Mouse (Mus musculus) lung, postnatal 4 days (tissue): ENCODE results near the gene Ebf4.

Experiments used
- DNase-seq, 2 experiments: peaks; one replicate each; pipeline ENCODE4 v3.0.0; 2021

Gene Ebf4

GRCm38 (mm10) chr2:130390993-130391625, 96.1 kb downstream of the Ebf4 start:
- no peak for DNase-seq

GRCm38 (mm10) chr2:130392836-130393235, 97.9 kb downstream of the Ebf4 start:
- no peak for DNase-seq

- no peak for DNase-seq
Observed at GRCm38 (mm10) chr2:130395696-130396095, 100.7 kb downstream of the Ebf4 start.

GRCm38 (mm10) chr2:130397186-130397985, 102.4 kb downstream of the Ebf4 start, which contains the start of gene Cpxm1:
Cpxm1 (minus strand) TSS chr2:130397574.
- peak; percentile 19 to 56 for DNase-seq

- no peak for DNase-seq
Observed at GRCm38 (mm10) chr2:130398091-130398490, 103.1 kb downstream of the Ebf4 start.

- DNase-seq = no peak
Observed at GRCm38 (mm10) chr2:130400046-130400445, 105.1 kb downstream of the Ebf4 start.

GRCm38 (mm10) chr2:130401891-130402290, 106.9 kb downstream of the Ebf4 start:
- DNase-seq = no peak

- no peak for DNase-seq
Observed at GRCm38 (mm10) chr2:130404939-130405338, 110.0 kb downstream of the Ebf4 start, which contains the start of the genes Gm28372 and 1700020A23Rik. Gm28372 (plus strand) TSS chr2:130405239. 1700020A23Rik (plus strand) TSS chr2:130405259.

GRCm38 (mm10) chr2:130406178-130406577, 111.2 kb downstream of the Ebf4 start, which contains the start of gene Tmem239:
Tmem239 (plus strand) TSS chr2:130406478.
- no peak for DNase-seq

GRCm38 (mm10) chr2:130408194-130408593, 113.2 kb downstream of the Ebf4 start:
- no peak for DNase-seq

GRCm38 (mm10) chr2:130411558-130412495, 116.9 kb downstream of the Ebf4 start:
- peak; percentile 79 to 87 for DNase-seq

GRCm38 (mm10) chr2:130412775-130413174, 117.8 kb downstream of the Ebf4 start:
- no peak for DNase-seq

- no peak for DNase-seq
Observed at GRCm38 (mm10) chr2:130414094-130414856, 119.3 kb downstream of the Ebf4 start.
